In genomic region chr16:81284241-81284640, GRCm38 (mm10) we compare ENCODE assay signal across 9 mouse cellular contexts.
DNase-seq lines count a peak whose midpoint lies in the region; ATAC-seq and TF ChIP-seq lines count a peak whose summit lies in the region.
"Had no signal": no experiment of that assay in that cellular context is flagged by ENCODE, and none has a peak within 500 bp of the region (broad histone marks: within the 10 kb centered on the region; RNA-seq: fewer than 3 reads in every experiment).

No protein-coding gene starts in this region.

- no peaks in the 10 kb centered on the region for H3K36me3 ChIP-seq in forebrain, embryonic 10.5 days (replicated peaks)
- no peaks in the 10 kb centered on the region for H3K36me3 ChIP-seq in forebrain, embryonic 15.5 days
- no peaks in the 10 kb centered on the region for H3K36me3 ChIP-seq in midbrain, embryonic 10.5 days
- H3K36me3 ChIP-seq in midbrain, embryonic 16.5 days (ENCODE audit: control insufficient read depth, insufficient read depth, low read length): no peaks in the 10 kb centered on the region
- no peaks in the 10 kb centered on the region for H3K36me3 ChIP-seq in limb, embryonic 11.5 days (ENCODE audit: control insufficient read depth, insufficient read depth, low read length)
- H3K36me3 ChIP-seq in intestine, embryonic 16.5 days (ENCODE audit: control insufficient read depth, insufficient read depth, low read length): no peaks in the 10 kb centered on the region
- H3K36me3 ChIP-seq: midbrain, embryonic 12.5 days had no signal

- peak; percentile 19 for DNase-seq in forebrain, embryonic 10.5 days (ENCODE audit: extremely low spot score, low spot score)
- peak; percentile 23 for DNase-seq in midbrain, embryonic 10.5 days (ENCODE audit: low spot score)
- peak; percentile 46 to 59 for DNase-seq in cerebellum, adult 2 months
- peak; percentile 60 for DNase-seq in kidney, adult 9 months
- peak; percentile 66 for DNase-seq in limb, embryonic 11.5 days (ENCODE audit: low spot score)

- no peak overlapping the region for H3K9ac ChIP-seq in forebrain, embryonic 15.5 days (replicated peaks)
- no peak overlapping the region for H3K9ac ChIP-seq in midbrain, embryonic 16.5 days (ENCODE audit: low read depth, low read length)
- no peak overlapping the region for H3K9ac ChIP-seq in limb, embryonic 11.5 days (ENCODE audit: low read length)
- no peak overlapping the region for H3K9ac ChIP-seq in intestine, embryonic 16.5 days (ENCODE audit: low read depth, low read length)
- H3K9ac ChIP-seq: midbrain, embryonic 12.5 days had no signal

- H3K27me3 ChIP-seq in forebrain, embryonic 10.5 days (ENCODE audit: poor library complexity, severe bottlenecking): no peaks in the 10 kb centered on the region
- no peaks in the 10 kb centered on the region for H3K27me3 ChIP-seq in forebrain, embryonic 15.5 days
- no peaks in the 10 kb centered on the region for H3K27me3 ChIP-seq in midbrain, embryonic 10.5 days (ENCODE audit: low read depth, poor library complexity, severe bottlenecking)
- no peaks in the 10 kb centered on the region for H3K27me3 ChIP-seq in midbrain, embryonic 16.5 days (ENCODE audit: control insufficient read depth, insufficient read depth, low read depth, low read length)
- no peaks in the 10 kb centered on the region for H3K27me3 ChIP-seq in cerebellum, adult 2 months (ENCODE audit: control insufficient read depth, insufficient read depth, low read length)
- H3K27me3 ChIP-seq in limb, embryonic 11.5 days (ENCODE audit: control insufficient read depth, insufficient read depth, low read length): no peaks in the 10 kb centered on the region
- no peaks in the 10 kb centered on the region for H3K27me3 ChIP-seq in intestine, embryonic 16.5 days (replicated peaks; ENCODE audit: control insufficient read depth, insufficient read depth, low read length)
- H3K27me3 ChIP-seq: midbrain, embryonic 12.5 days had no signal

- ATAC-seq in forebrain, embryonic 15.5 days (replicated peaks): no peak
- no peak for ATAC-seq in midbrain, embryonic 16.5 days
- ATAC-seq in limb, embryonic 11.5 days (ENCODE audit: insufficient number of reproducible peaks, low FRiP score, low TSS enrichment, low read depth): no peak
- ATAC-seq in intestine, embryonic 16.5 days: no peak

- no peak for TF ChIP-seq POLR2A in cerebellum, adult 2 months (IDR thresholded peaks at IDR 0.05; ENCODE audit: borderline replicate concordance, insufficient read depth, low read length)

- no peak overlapping the region for H3K4me2 ChIP-seq in forebrain, embryonic 15.5 days (replicated peaks)
- H3K4me2 ChIP-seq in midbrain, embryonic 16.5 days (ENCODE audit: low read length): no peak overlapping the region
- H3K4me2 ChIP-seq in limb, embryonic 11.5 days (ENCODE audit: low read depth, severe bottlenecking): no peak overlapping the region
- H3K4me2 ChIP-seq in intestine, embryonic 16.5 days (ENCODE audit: low read depth, low read length): no peak overlapping the region

- no peak overlapping the region for H3K27ac ChIP-seq in forebrain, embryonic 10.5 days
- no peak overlapping the region for H3K27ac ChIP-seq in forebrain, embryonic 15.5 days (replicated peaks)
- H3K27ac ChIP-seq in midbrain, embryonic 10.5 days (replicated peaks): no peak overlapping the region
- H3K27ac ChIP-seq in midbrain, embryonic 16.5 days (ENCODE audit: low read length): no peak overlapping the region
- no peak overlapping the region for H3K27ac ChIP-seq in cerebellum, adult 2 months (ENCODE audit: insufficient read depth, low read length)
- H3K27ac ChIP-seq in limb, embryonic 11.5 days (replicated peaks; ENCODE audit: low read depth, low read length): no peak overlapping the region
- H3K27ac ChIP-seq in intestine, embryonic 16.5 days (ENCODE audit: low read length): no peak overlapping the region
- H3K27ac ChIP-seq: midbrain, embryonic 12.5 days had no signal

- WGBS in forebrain, embryonic 10.5 days: 41% methylated on average over 5 of the region's 5 CpGs
- WGBS in forebrain, embryonic 15.5 days: 26% methylated on average over 5 of the region's 5 CpGs
- 45% methylated on average over 5 of the region's 5 CpGs for WGBS in midbrain, embryonic 10.5 days
- WGBS in midbrain, embryonic 16.5 days: 33% methylated on average over 5 of the region's 5 CpGs
- WGBS in cerebellum, adult 2 months: 26% methylated on average over 5 of the region's 5 CpGs
- 39% methylated on average over 5 of the region's 5 CpGs for WGBS in limb, embryonic 11.5 days
- 39% methylated on average over 5 of the region's 5 CpGs for WGBS in intestine, embryonic 16.5 days

- no peaks in the 10 kb centered on the region for H3K9me3 ChIP-seq in forebrain, embryonic 10.5 days
- H3K9me3 ChIP-seq in forebrain, embryonic 15.5 days: no peaks in the 10 kb centered on the region
- no peaks in the 10 kb centered on the region for H3K9me3 ChIP-seq in midbrain, embryonic 10.5 days (replicated peaks)
- no peaks in the 10 kb centered on the region for H3K9me3 ChIP-seq in midbrain, embryonic 16.5 days (replicated peaks; ENCODE audit: control insufficient read depth, low read length, poor library complexity, severe bottlenecking)
- no peaks in the 10 kb centered on the region for H3K9me3 ChIP-seq in limb, embryonic 11.5 days (ENCODE audit: control insufficient read depth, low read length)
- no peaks in the 10 kb centered on the region for H3K9me3 ChIP-seq in intestine, embryonic 16.5 days (ENCODE audit: control insufficient read depth, low read length)
- H3K9me3 ChIP-seq: midbrain, embryonic 12.5 days had no signal

- no peak for TF ChIP-seq CTCF in cerebellum, adult 2 months (IDR thresholded peaks at IDR 0.05; ENCODE audit: borderline replicate concordance, insufficient read depth, low read depth, low read length)

- H3K4me1 ChIP-seq in forebrain, embryonic 10.5 days: no peaks in the 10 kb centered on the region
- peaks cover 8% of the 10 kb centered on the region; the same call in 1 of the 2 replicates for H3K4me1 ChIP-seq in forebrain, embryonic 15.5 days
- no peaks in the 10 kb centered on the region for H3K4me1 ChIP-seq in midbrain, embryonic 10.5 days
- no peaks in the 10 kb centered on the region for H3K4me1 ChIP-seq in midbrain, embryonic 16.5 days (ENCODE audit: control insufficient read depth, insufficient read depth, low read length)
- H3K4me1 ChIP-seq in cerebellum, adult 2 months (ENCODE audit: control insufficient read depth, insufficient read depth, low read length): no peaks in the 10 kb centered on the region
- no peaks in the 10 kb centered on the region for H3K4me1 ChIP-seq in limb, embryonic 11.5 days (ENCODE audit: control insufficient read depth, insufficient read depth, low read length)
- H3K4me1 ChIP-seq in intestine, embryonic 16.5 days (ENCODE audit: control insufficient read depth, insufficient read depth, low read length): no peaks in the 10 kb centered on the region
- H3K4me1 ChIP-seq: midbrain, embryonic 12.5 days had no signal

- H3K4me3 ChIP-seq in forebrain, embryonic 10.5 days: no peak overlapping the region
- H3K4me3 ChIP-seq in forebrain, embryonic 15.5 days: no peak overlapping the region
- H3K4me3 ChIP-seq in midbrain, embryonic 10.5 days: no peak overlapping the region
- no peak overlapping the region for H3K4me3 ChIP-seq in midbrain, embryonic 16.5 days (ENCODE audit: low read depth, low read length)
- H3K4me3 ChIP-seq in cerebellum, adult 2 months (replicated peaks; ENCODE audit: insufficient read depth, low read depth, low read length): no peak overlapping the region
- no peak overlapping the region for H3K4me3 ChIP-seq in limb, embryonic 11.5 days (ENCODE audit: low read depth, low read length)
- no peak overlapping the region for H3K4me3 ChIP-seq in intestine, embryonic 16.5 days (ENCODE audit: low read length)
- H3K4me3 ChIP-seq: midbrain, embryonic 12.5 days had no signal
